Mouse (Mus musculus): ENCODE results near the gene Ccdc148.

Ccdc148 gene

DNA sequence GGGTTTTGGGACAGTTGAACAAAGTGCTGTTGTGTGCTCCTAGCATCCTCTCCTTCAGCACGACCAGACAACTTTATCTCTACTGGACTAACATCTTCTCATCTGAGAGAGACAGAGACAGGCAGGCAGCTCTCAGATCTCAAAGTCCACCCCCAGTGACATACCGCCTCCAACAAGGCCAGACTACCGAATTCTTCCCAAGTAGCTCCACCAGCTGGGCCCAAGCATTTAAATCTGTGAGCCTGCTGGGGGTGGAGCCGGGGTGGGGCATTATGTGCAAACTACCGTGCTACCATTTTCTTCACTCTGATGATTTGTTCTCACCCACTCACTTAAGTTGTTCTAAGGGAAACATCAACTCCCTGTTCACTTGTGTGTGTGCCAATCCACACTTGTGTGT lies 19.0 kb upstream of the Ccdc148 start:
- DNase-seq (ENCODE audit: low spot score in 2 of 2) = no peak

- DNase-seq (ENCODE audit: low spot score in 2 of 2) = no peak
Observed at GRCm38 (mm10) chr2:59178960-59179359, 18.5 kb upstream of the Ccdc148 start.

GRCm38 (mm10) chr2:59178191-59178590 lies 17.7 kb upstream of the Ccdc148 start:
- no peak for DNase-seq (ENCODE audit: low spot score in 2 of 2)

DNA sequence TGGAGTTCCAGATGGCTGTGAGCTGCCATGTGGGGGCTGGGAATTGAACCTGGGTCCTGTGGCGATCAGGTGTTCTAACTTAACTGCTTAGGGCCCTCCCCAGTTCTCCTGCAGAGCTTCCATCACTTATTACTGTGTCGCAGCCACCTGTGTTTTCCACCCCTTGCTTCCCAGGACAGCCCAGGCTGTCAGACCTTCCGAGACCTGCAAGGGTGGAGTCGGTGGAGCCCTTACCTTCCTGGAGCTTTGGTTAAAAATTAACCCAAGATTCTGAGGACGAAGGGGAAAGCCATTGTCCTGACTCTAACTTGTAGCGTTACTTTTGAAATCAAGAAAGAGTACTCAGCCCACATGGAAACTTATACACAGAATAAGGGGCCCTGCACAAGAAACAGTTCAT lies 15.4 kb upstream of the Ccdc148 start:
- no peak for DNase-seq (ENCODE audit: low spot score in 2 of 2)

GRCm38 (mm10) chr2:59171533-59171932 lies 11.1 kb upstream of the Ccdc148 start:
- DNase-seq (ENCODE audit: low spot score in 2 of 2) = peak in 1 of 2 experiments; percentile 25

GRCm38 (mm10) chr2:59170593-59170992 lies 10.1 kb upstream of the Ccdc148 start:
- no peak for DNase-seq (ENCODE audit: low spot score in 2 of 2)

DNA sequence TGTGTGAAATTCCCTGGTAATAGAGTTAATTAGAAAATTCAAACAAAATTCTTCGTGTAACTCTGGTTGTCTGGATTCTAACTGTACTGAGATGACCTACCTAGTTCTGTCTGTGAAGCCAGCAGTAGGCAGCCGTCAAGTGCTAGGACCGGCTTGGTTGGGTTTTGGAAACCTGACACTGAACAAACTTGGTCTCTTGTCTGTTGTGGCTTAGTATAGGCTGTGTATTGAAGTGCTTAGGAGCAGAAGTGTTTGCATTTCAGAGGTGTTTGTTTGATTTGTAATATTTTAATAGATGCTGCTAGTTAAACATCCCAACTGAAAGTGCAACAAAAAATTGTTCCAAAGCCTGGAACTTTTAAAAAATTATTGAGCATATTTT lies 9.7 kb upstream of the Ccdc148 start:
- no peak for DNase-seq (ENCODE audit: low spot score in 2 of 2)

- no peak for DNase-seq (ENCODE audit: low spot score in 2 of 2)
Observed at GRCm38 (mm10) chr2:59169572-59170207, 9.2 kb upstream of the Ccdc148 start.

- DNase-seq (ENCODE audit: low spot score in 2 of 2) = peak in 1 of 2 experiments; percentile 9
Observed at GRCm38 (mm10) chr2:59167830-59168229, 7.3 kb upstream of the Ccdc148 start.

- no peak for DNase-seq (ENCODE audit: low spot score in 2 of 2)
Observed at GRCm38 (mm10) chr2:59166976-59167375, 6.5 kb upstream of the Ccdc148 start.

DNA sequence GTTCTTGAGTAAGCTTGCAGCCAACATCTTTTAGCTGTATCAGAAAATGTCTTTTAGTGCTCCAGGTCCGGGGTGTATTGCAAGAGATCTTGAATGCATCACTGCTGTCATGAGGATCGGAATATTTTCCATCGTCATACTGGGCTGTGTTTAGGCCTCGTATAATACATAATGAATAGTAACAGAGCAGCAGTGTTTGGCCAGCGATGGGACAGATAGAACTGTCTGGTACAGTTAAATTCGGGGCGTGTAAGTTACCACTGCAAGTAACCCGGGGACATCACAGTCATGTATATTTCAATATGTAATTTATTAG lies 1.8 kb upstream of the Ccdc148 start:
- no peak for DNase-seq (ENCODE audit: low spot score in 2 of 2)

- DNase-seq (ENCODE audit: low spot score in 2 of 2) = peak; percentile 21 to 73
Observed at GRCm38 (mm10) chr2:59161441-59162284, 1.2 kb upstream of the Ccdc148 start.

DNA sequence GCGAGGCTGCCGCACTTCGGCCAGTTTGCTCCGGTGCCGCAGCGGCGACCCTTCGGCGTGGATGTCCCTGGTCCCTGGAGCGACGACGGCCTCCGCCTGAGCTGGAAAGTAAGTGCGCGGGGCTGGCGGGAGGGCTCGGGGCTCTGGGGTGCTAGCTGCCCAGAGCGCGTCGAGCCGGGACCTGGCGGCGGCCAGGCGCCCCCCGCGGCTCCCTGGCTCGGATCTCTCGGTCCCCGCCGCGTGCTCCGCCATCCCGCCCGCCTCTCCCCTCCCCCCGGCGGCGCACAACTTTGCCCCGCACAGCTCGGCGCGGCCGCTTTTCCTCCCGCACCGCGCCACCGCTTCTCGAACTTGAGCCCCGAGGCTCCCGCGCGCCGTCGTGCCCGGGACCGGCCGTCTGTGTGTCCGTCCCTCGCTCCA lies 548 bp upstream of the Ccdc148 start:
- DNase-seq (ENCODE audit: low spot score in 2 of 2) = no peak

GRCm38 (mm10) chr2:59159961-59160604 lies 400 bp downstream of the Ccdc148 start:
- DNase-seq (ENCODE audit: low spot score in 2 of 2) = no peak

DNA sequence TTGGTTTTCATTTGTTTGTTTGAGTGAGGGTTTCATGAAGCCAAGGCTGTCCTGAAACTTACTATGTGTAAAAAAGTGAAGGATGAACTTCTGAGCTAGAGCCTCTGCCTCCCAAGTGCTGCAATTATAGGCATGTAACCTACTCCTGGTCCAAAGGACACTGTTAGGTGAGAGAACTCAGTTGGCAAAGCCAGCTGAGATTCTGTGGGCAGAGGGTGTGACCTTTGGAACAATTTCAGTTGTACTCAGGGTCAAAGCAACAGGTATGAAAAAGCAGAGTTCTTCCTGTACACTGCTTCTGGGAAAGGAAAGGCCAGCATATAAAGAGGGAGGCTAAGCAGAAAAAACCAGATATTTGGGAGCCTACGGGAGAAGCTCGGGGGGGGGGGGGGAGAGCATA lies 2.4 kb downstream of the Ccdc148 start:
- no peak for DNase-seq (ENCODE audit: low spot score in 2 of 2)

GRCm38 (mm10) chr2:59155428-59155827 lies 5.1 kb downstream of the Ccdc148 start:
- DNase-seq (ENCODE audit: low spot score in 2 of 2) = no peak

- no peak for DNase-seq (ENCODE audit: low spot score in 2 of 2)
Observed at GRCm38 (mm10) chr2:59131044-59131443, 29.4 kb downstream of the Ccdc148 start.

- no peak for DNase-seq (ENCODE audit: low spot score in 2 of 2)
Observed at GRCm38 (mm10) chr2:59129821-59130220, 30.7 kb downstream of the Ccdc148 start.

- no peak for DNase-seq (ENCODE audit: low spot score in 2 of 2)
Observed at GRCm38 (mm10) chr2:59129023-59129422, 31.5 kb downstream of the Ccdc148 start.

GRCm38 (mm10) chr2:59055615-59056145 lies 104.8 kb downstream of the Ccdc148 start:
- DNase-seq (ENCODE audit: low spot score in 2 of 2) = no peak

GRCm38 (mm10) chr2:59054339-59054738 lies 106.1 kb downstream of the Ccdc148 start:
- no peak for DNase-seq (ENCODE audit: low spot score in 2 of 2)

DNA sequence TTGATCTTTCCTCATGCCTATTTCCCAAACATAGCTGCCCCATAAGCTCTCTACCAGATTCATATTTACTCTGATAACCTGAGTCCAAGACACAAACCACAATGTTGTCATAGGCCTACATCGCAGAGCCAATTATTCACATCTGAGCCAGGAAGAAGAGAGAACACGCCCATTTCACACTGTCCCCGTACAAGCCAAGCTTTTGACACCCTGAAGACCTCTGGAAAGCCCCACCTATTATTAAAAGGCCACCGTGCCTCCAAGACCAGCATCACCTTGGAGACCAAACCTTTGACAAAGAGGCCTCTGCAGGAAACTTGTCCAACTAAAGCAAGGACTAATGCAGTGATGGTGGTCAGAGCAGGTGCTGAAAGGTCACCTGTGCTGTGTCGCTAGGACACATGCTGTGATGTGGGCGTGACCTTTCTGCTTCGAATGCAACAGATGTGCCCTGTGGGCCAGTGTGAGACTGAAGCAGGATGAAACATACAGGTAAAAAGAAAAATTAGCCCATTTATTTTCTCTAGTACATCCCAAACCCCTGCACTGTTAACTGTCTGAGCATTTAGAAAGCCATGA lies 106.9 kb downstream of the Ccdc148 start:
- DNase-seq (ENCODE audit: low spot score in 2 of 2) = no peak

Measured in urinary bladder, adult 18-20 months (tissue).